Mouse (Mus musculus) lung, postnatal 0 days (tissue): ENCODE data around the gene Syn2. TPM values are rescaled to one million over a fixed set of nuclear protein-coding genes. Genes with fewer than 3 reads are reported as not detected.

Experiments
- ATAC-seq: fragments of 200-750 bp; cut with Nextera tagmentation; 2 replicates; pipeline ENCODE4 v1.8.0; 2017; ENCODE audit warnings: moderate library complexity
- DNase-seq: peaks from one replicate; pipeline ENCODE4 v3.0.0-alpha.2; 2016; ENCODE audit warnings: low spot score
- H3K27ac ChIP-seq: fragments of 300-500 bp; sonication (generic); 2 replicates; pipeline ENCODE4 v1.5.1; 2014; ENCODE audit warnings: antibody characterized with exemption, mild to moderate bottlenecking, low read length, mixed read lengths
- H3K27me3 ChIP-seq: fragments of 300-500 bp; sonication (generic); replicated peaks from 2 replicates; pipeline ENCODE4 v1.6.1; 2014; ENCODE audit warnings: low read length, mixed read lengths; ENCODE audit not compliant: insufficient read depth
- H3K36me3 ChIP-seq: fragments of 300-500 bp; sonication (generic); 2 replicates; pipeline ENCODE4 v1.6.1; 2014; ENCODE audit warnings: low read length, mixed read lengths; ENCODE audit not compliant: insufficient read depth
- H3K4me1 ChIP-seq: fragments of 300-500 bp; sonication (generic); 2 replicates; pipeline ENCODE4 v1.6.1; 2014; ENCODE audit warnings: antibody characterized with exemption, low read depth, low read length, mixed read lengths; ENCODE audit not compliant: insufficient read depth
- H3K4me2 ChIP-seq: fragments of 300-500 bp; sonication (generic); replicated peaks from 2 replicates; pipeline ENCODE4 v1.6.1; 2014; ENCODE audit warnings: low read depth, mild to moderate bottlenecking, low read length, moderate library complexity, mixed read lengths
- H3K4me3 ChIP-seq: fragments of 300-500 bp; sonication (generic); 2 replicates; pipeline ENCODE4 v1.5.1; 2014; ENCODE audit warnings: low read depth, low read length
- H3K9ac ChIP-seq: fragments of 300-500 bp; sonication (generic); replicated peaks from 2 replicates; pipeline ENCODE4 v1.6.1; 2014; ENCODE audit warnings: low read depth, mild to moderate bottlenecking
- H3K9me3 ChIP-seq: fragments of 300-500 bp; sonication (generic); 2 replicates; pipeline ENCODE4 v1.6.1; 2016; ENCODE audit warnings: low read length, mixed read lengths
- CTCF ChIP-seq: IDR thresholded peaks from 2 replicates; pipeline ENCODE4 v1.5.1; 2016; ENCODE audit warnings: antibody characterized with exemption, mild to moderate bottlenecking
- EP300 ChIP-seq: IDR thresholded peaks from 2 replicates; pipeline ENCODE4 v1.6.1; 2016; ENCODE audit warnings: antibody characterized with exemption, mild to moderate bottlenecking, control low read depth
- WGBS: fragments of 180-500 bp; shearing (Covaris S2); extraction: QIAGEN DNeasy Blood & Tissue Kit; methylation state at CpG from one replicate; pipeline ENCODE4 v1.1.7; 2014; 5-methylcytosine and 5-hydroxymethylcytosine counted together
- polyA plus RNA-seq: library from polyadenylated mRNA; unstranded; fragments of >200 nt; fragmentation: Nextera tagmentation; extraction: Ambion mirVana; gene quantifications from 2 replicates; pipeline ENCODE4 v1.2.1, GENCODE M21; 2015

Syn2 gene
- polyA plus RNA-seq, 1 experiment from 2014 or later = 1.0 TPM

- H3K4me1 ChIP-seq = no peaks in the 10 kb centered on the region
- no peaks in the 10 kb centered on the region for H3K9me3 ChIP-seq
- TF ChIP-seq CTCF (no peak; the same call in 1 of the 2 replicates), EP300 (no peak)
- no peaks in the 10 kb centered on the region for H3K36me3 ChIP-seq
- 49% methylated on average over 3 of the region's 3 CpGs for WGBS
- H3K4me2 ChIP-seq = no peak overlapping the region
- H3K9ac ChIP-seq = no peak overlapping the region
- no peak overlapping the region for H3K4me3 ChIP-seq
- DNase-seq (no peak), ATAC-seq (no peak)
- no peak overlapping the region for H3K27ac ChIP-seq
- no peaks in the 10 kb centered on the region for H3K27me3 ChIP-seq
Observed at GRCm38 (mm10) chr6:115203029-115203428, 68.3 kb downstream of the Syn2 start.

DNA sequence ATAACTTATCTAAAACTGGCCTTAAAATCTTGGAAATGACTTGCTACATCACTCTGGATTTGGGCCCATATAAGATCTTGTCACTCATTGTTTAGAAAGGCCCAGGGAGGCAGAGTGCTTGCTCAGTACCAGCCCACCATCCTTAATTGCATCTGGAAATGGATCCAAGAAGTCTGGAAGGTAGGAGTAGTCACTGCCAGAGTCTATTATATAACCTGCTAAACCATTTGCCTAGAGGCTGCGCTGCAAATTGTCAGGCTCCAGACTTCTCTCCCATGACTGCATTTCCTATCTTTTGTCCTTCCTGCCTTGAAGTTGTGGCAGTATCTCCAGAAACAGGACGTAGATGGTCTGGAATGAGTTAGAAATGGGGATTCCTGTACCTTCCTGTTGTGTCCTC, 75.5 kb downstream of the Syn2 start:
- Histone ChIP-seq H3K9ac (no peak overlapping the region), H3K36me3 (no peaks in the 10 kb centered on the region), H3K4me2 (no peak overlapping the region), H3K9me3 (no peaks in the 10 kb centered on the region), H3K4me1 (no peaks in the 10 kb centered on the region), H3K27me3 (no peaks in the 10 kb centered on the region), H3K27ac (no peak overlapping the region), H3K4me3 (no peak overlapping the region)
- TF ChIP-seq EP300 (no peak), CTCF (no peak)
- ATAC-seq (no peak), DNase-seq (no peak)
- 47% methylated on average over 2 of the region's 2 CpGs for WGBS

- no peak overlapping the region for H3K4me3 ChIP-seq
- H3K36me3 ChIP-seq = no peaks in the 10 kb centered on the region
- H3K9me3 ChIP-seq = no peaks in the 10 kb centered on the region
- H3K4me2 ChIP-seq = no peak overlapping the region
- 64% methylated on average over 3 of the region's 3 CpGs for WGBS
- H3K9ac ChIP-seq = no peak overlapping the region
- no peaks in the 10 kb centered on the region for H3K4me1 ChIP-seq
- no peaks in the 10 kb centered on the region for H3K27me3 ChIP-seq
- TF ChIP-seq CTCF = no peak
- TF ChIP-seq EP300 = 0 out of 2 replicates have a peak, but pooled peaks have one; percentile 20
- DNase-seq = peak; percentile 72
- 0 out of 2 replicates have a peak, but pooled peaks have one; percentile 19 for ATAC-seq
- no peak overlapping the region for H3K27ac ChIP-seq
Observed at GRCm38 (mm10) chr6:115210820-115211219, 76.1 kb downstream of the Syn2 start.

DNA sequence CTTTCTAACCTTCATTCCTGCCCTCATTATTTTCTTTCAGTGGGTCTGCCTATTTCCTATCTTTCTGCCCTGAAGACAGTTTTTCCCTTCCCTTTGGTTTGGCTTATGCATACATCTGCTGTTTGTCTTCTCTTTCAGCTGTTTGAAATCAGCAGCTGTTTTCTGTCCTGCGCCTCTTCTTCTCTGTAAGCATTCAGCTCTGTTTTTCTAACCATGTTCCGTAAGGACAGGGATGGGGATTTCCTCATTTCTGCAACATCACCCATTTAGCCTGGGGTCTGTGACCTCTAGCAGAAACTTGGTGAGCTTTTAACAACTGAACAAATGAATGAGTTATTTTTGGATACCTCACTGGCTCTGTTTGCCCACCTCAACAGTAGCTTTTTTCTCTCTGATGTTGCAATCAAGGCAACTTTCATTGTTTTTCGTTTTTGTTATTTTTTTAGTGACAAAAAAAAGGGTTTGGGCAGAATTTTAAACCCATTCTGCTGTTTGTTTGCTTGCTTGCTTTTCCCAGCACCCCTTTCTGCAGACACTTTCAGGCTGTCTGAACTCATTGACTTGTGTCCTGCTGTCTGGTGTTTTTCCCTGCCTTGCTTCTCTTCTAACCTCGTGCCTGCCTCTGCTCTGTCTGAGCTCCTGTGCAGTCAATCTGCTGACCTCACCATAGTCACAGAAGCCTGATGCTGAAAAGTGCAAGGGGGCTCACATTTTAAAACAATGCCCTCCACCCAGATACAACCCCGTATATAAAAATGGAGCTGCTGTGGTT, 77.6 kb downstream of the Syn2 start:
- Histone ChIP-seq H3K4me2 (no peak overlapping the region), H3K4me3 (no peak overlapping the region), H3K27ac (no peak overlapping the region; the same call in 1 of the 2 replicates), H3K9ac (no peak overlapping the region), H3K9me3 (no peaks in the 10 kb centered on the region), H3K4me1 (no peaks in the 10 kb centered on the region), H3K36me3 (no peaks in the 10 kb centered on the region), H3K27me3 (no peaks in the 10 kb centered on the region)
- TF ChIP-seq EP300 (peak; percentile 79), CTCF (no peak)
- DNase-seq (peak; percentile 84), ATAC-seq (peak; percentile 64)
- 46% methylated on average over 5 of the region's 5 CpGs for WGBS

GRCm38 (mm10) chr6:115213129-115213528, 78.4 kb downstream of the Syn2 start:
- Histone ChIP-seq H3K27me3 (no peaks in the 10 kb centered on the region), H3K9ac (no peak overlapping the region), H3K27ac (no peak overlapping the region), H3K4me3 (no peak overlapping the region), H3K4me2 (no peak overlapping the region), H3K36me3 (no peaks in the 10 kb centered on the region), H3K9me3 (no peaks in the 10 kb centered on the region), H3K4me1 (no peaks in the 10 kb centered on the region)
- WGBS = 44% methylated on average over 5 of the region's 5 CpGs
- TF ChIP-seq CTCF (no peak), EP300 (no peak)
- ATAC-seq (no peak), DNase-seq (no peak)

DNA sequence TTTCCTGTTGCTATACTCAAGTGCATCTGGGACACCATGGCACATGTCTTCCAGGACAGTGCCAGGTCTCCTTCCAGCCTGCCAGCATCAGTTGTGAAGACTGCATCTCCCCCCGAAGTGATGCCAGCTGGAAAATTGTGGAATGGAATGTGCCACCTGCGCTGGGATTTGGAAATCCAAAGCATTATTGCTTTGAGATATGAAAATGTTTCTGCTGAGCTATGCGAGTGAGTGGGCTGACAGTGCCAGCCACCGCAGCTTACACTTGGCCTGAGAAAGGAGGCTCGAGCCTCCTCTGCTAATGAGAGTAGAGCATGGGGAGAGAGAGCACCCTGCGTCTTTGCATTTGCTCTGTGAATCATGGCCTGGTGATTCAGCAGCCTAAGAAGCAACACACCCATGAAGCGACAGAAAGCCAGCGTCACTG, 86.5 kb downstream of the Syn2 start:
- no peak overlapping the region for H3K27ac ChIP-seq
- no peak overlapping the region for H3K4me3 ChIP-seq
- no peaks in the 10 kb centered on the region for H3K27me3 ChIP-seq
- H3K9me3 ChIP-seq = no peaks in the 10 kb centered on the region
- H3K36me3 ChIP-seq = no peaks in the 10 kb centered on the region
- TF ChIP-seq CTCF (no peak), EP300 (no peak)
- H3K9ac ChIP-seq = no peak overlapping the region
- H3K4me1 ChIP-seq = no peaks in the 10 kb centered on the region
- WGBS = 81% methylated on average over 8 of the region's 8 CpGs
- no peak for DNase-seq
- H3K4me2 ChIP-seq = no peak overlapping the region
- ATAC-seq = no peak
